Mouse (Mus musculus) right cerebral cortex, postnatal 14 days (tissue): Measurements from ENCODE around the gene Bcl2a1c.
"Not testable (repeated sequence)": the region's sequence is repeated elsewhere in the genome, so short reads cannot be mapped to it uniquely, and the experiment has no call there.

Experiments
- DNase-seq: peaks from one replicate; pipeline ENCODE4 v3.0.0; 2022

The Bcl2a1c gene

GRCm38 (mm10) chr9:114329855-114330254, at the start of gene Bcl2a1c:
Gene Bcl2a1c, plus strand, starts transcription at chr9:114330135.
- not testable (repeated sequence) for DNase-seq

- not testable (repeated sequence) for DNase-seq
These were observed 24.0 kb upstream of the Bcl2a1c start for GRCm38 (mm10) chr9:114305957-114306356.

GRCm38 (mm10) chr9:114311752-114312151, 18.2 kb upstream of the Bcl2a1c start:
- DNase-seq: not testable (repeated sequence)

- peak; percentile 22 for DNase-seq
These were observed 11.9 kb upstream of the Bcl2a1c start for GRCm38 (mm10) chr9:114318021-114318420.

GRCm38 (mm10) chr9:114326011-114326748, 3.8 kb upstream of the Bcl2a1c start:
- no peak for DNase-seq

GRCm38 (mm10) chr9:114328332-114328731, 1.6 kb upstream of the Bcl2a1c start:
- DNase-seq: not testable (repeated sequence)

- DNase-seq: peak; percentile 88
These were observed 38.0 kb downstream of the Bcl2a1c start for GRCm38 (mm10) chr9:114367783-114368470.

GRCm38 (mm10) chr9:114368471-114368858, 38.5 kb downstream of the Bcl2a1c start:
- DNase-seq: no peak

GRCm38 (mm10) chr9:114369389-114369788, 39.5 kb downstream of the Bcl2a1c start:
- DNase-seq: not testable (repeated sequence)

GRCm38 (mm10) chr9:114371717-114372116, 41.8 kb downstream of the Bcl2a1c start:
- DNase-seq: peak; percentile 44

GRCm38 (mm10) chr9:114375276-114375962, 45.5 kb downstream of the Bcl2a1c start:
- DNase-seq: no peak

GRCm38 (mm10) chr9:114377168-114377567, 47.2 kb downstream of the Bcl2a1c start:
- no peak for DNase-seq

GRCm38 (mm10) chr9:114379871-114380270, 49.9 kb downstream of the Bcl2a1c start:
- no peak for DNase-seq
